Mouse (Mus musculus) heart, embryonic 12.5 days (tissue): Measurements from ENCODE around the gene Pla2g7. TPM values are rescaled to one million over a fixed set of nuclear protein-coding genes. Genes with fewer than 3 reads are reported as not detected.

ENCODE experiments used
- ATAC-seq: fragments of 200-750 bp; cut with Nextera tagmentation; 2 replicates; pipeline ENCODE4 v1.8.0; 2017; ENCODE audit warnings: moderate TSS enrichment, moderate library complexity; ENCODE audit not compliant: insufficient number of reproducible peaks, low FRiP score
- H3K27ac ChIP-seq: fragments of 300-500 bp; sonication (generic); 2 replicates; pipeline ENCODE4 v1.5.1; 2016; ENCODE audit warnings: mild to moderate bottlenecking, moderate library complexity; ENCODE audit not compliant: poor library complexity, severe bottlenecking
- H3K27me3 ChIP-seq: fragments of 300-500 bp; sonication (generic); replicated peaks from 2 replicates; pipeline ENCODE4 v1.6.1; 2016; ENCODE audit warnings: mild to moderate bottlenecking, moderate library complexity
- H3K36me3 ChIP-seq: fragments of 300-500 bp; sonication (generic); 2 replicates; pipeline ENCODE4 v1.6.1; 2016; ENCODE audit warnings: mild to moderate bottlenecking, moderate library complexity
- H3K4me1 ChIP-seq: fragments of 300-500 bp; sonication (generic); replicated peaks from 2 replicates; pipeline ENCODE4 v1.6.1; 2016; ENCODE audit warnings: mild to moderate bottlenecking
- H3K4me2 ChIP-seq: fragments of 300-500 bp; sonication (generic); 2 replicates; pipeline ENCODE4 v1.6.1; 2016; ENCODE audit warnings: mild to moderate bottlenecking, moderate library complexity
- H3K4me3 ChIP-seq: fragments of 300-500 bp; sonication (generic); 2 replicates; pipeline ENCODE4 v1.5.1; 2016; ENCODE audit warnings: mild to moderate bottlenecking
- H3K9ac ChIP-seq: fragments of 300-500 bp; sonication (generic); 2 replicates; pipeline ENCODE4 v1.6.1; 2016; ENCODE audit warnings: mild to moderate bottlenecking, moderate library complexity
- H3K9me3 ChIP-seq: fragments of 300-500 bp; sonication (generic); replicated peaks from 2 replicates; pipeline ENCODE4 v1.6.1; 2016; ENCODE audit warnings: mild to moderate bottlenecking, moderate library complexity
- WGBS: fragments of 180-500 bp; shearing (Covaris S2); methylation state at CpG from one replicate; pipeline ENCODE4 v1.1.7; 2016; 5-methylcytosine and 5-hydroxymethylcytosine counted together
- polyA plus RNA-seq: library from polyadenylated mRNA; unstranded; fragments of >200 nt; fragmentation: Nextera tagmentation; extraction: Ambion mirVana; gene quantifications from 2 replicates; pipeline ENCODE4 v1.2.1, GENCODE M21; 2016

The Pla2g7 gene
- polyA plus RNA-seq, 1 experiment from 2014 or later: 13.1 TPM

DNA sequence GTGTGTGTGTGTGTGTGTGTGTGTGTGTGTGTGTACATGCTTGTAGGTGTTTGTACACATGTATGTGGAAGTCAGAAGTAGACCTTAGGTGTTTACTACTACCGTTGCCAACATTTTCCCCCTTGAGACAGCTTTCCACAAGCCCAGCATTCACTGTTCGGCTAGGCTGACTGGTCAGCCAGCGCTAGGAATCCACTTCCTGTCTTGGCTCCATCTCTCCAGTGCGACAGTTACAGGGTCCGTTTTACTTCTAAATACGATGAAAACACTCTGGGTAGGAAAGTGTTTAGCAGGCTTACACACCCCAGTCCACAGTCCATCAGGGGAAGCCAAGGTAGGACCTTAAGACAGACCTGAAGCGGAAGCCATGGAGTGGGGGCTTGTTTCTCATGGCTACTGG, 16.9 kb downstream of the Pla2g7 start:
- Histone ChIP-seq H3K9ac (no peak overlapping the region), H3K27ac (no peak overlapping the region), H3K4me2 (no peak overlapping the region), H3K4me1 (peaks cover 22% of the 10 kb centered on the region), H3K27me3 (no peaks in the 10 kb centered on the region), H3K4me3 (no peak overlapping the region), H3K36me3 (no peaks in the 10 kb centered on the region), H3K9me3 (no peaks in the 10 kb centered on the region)
- 62% methylated on average over 7 of the region's 7 CpGs for WGBS
- no peak for ATAC-seq

GRCm38 (mm10) chr17:43587278-43587677, 19.4 kb downstream of the Pla2g7 start:
- ATAC-seq: no peak
- Histone ChIP-seq H3K27ac (no peak overlapping the region), H3K4me2 (no peak overlapping the region), H3K4me3 (no peak overlapping the region), H3K27me3 (no peaks in the 10 kb centered on the region), H3K9me3 (no peaks in the 10 kb centered on the region), H3K9ac (no peak overlapping the region), H3K36me3 (no peaks in the 10 kb centered on the region), H3K4me1 (0 out of 2 replicates have a peak, but pooled peaks cover 2% of the 10 kb centered on the region)
- WGBS: 83% methylated on average over 2 of the region's 2 CpGs

- no peak for ATAC-seq
- no peak overlapping the region for H3K9ac ChIP-seq
- no peaks in the 10 kb centered on the region for H3K9me3 ChIP-seq
- H3K4me2 ChIP-seq: no peak overlapping the region
- no peaks in the 10 kb centered on the region for H3K4me1 ChIP-seq
- H3K27ac ChIP-seq: no peak overlapping the region
- H3K27me3 ChIP-seq: no peaks in the 10 kb centered on the region
- H3K4me3 ChIP-seq: no peak overlapping the region
- WGBS: 87% methylated on average over 6 of the region's 6 CpGs
- H3K36me3 ChIP-seq: no peaks in the 10 kb centered on the region
Measured at GRCm38 (mm10) chr17:43589750-43590149, 21.9 kb downstream of the Pla2g7 start.

GRCm38 (mm10) chr17:43590531-43590930, 22.6 kb downstream of the Pla2g7 start:
- Histone ChIP-seq H3K4me2 (no peak overlapping the region), H3K27me3 (no peaks in the 10 kb centered on the region), H3K9me3 (no peaks in the 10 kb centered on the region), H3K36me3 (no peaks in the 10 kb centered on the region), H3K27ac (no peak overlapping the region), H3K4me3 (no peak overlapping the region), H3K9ac (no peak overlapping the region), H3K4me1 (no peaks in the 10 kb centered on the region)
- WGBS: 85% methylated on average over 5 of the region's 5 CpGs
- no peak for ATAC-seq

GRCm38 (mm10) chr17:43592296-43593291, 24.7 kb downstream of the Pla2g7 start:
- Histone ChIP-seq H3K27ac (no peak overlapping the region), H3K4me1 (no peaks in the 10 kb centered on the region), H3K36me3 (no peaks in the 10 kb centered on the region), H3K4me2 (no peak overlapping the region), H3K9ac (no peak overlapping the region), H3K9me3 (peaks cover 4% of the 10 kb centered on the region; the same call in 1 of the 2 replicates), H3K27me3 (no peaks in the 10 kb centered on the region), H3K4me3 (no peak overlapping the region)
- ATAC-seq: no peak
- 79% methylated on average over 21 of the region's 21 CpGs for WGBS

GRCm38 (mm10) chr17:43597742-43598141, 29.8 kb downstream of the Pla2g7 start:
- 86% methylated on average over 2 of the region's 2 CpGs for WGBS

GRCm38 (mm10) chr17:43598706-43599105, 30.8 kb downstream of the Pla2g7 start:
- 50% methylated on average over 4 of the region's 4 CpGs for WGBS
- Histone ChIP-seq H3K27ac (no peak overlapping the region), H3K9ac (no peak overlapping the region), H3K4me1 (no peaks in the 10 kb centered on the region), H3K4me2 (no peak overlapping the region), H3K4me3 (no peak overlapping the region), H3K27me3 (no peaks in the 10 kb centered on the region), H3K9me3 (peaks cover 7% of the 10 kb centered on the region; the same call in 1 of the 2 replicates), H3K36me3 (no peaks in the 10 kb centered on the region)
- no peak for ATAC-seq

More at GRCm38 (mm10) chr17:43597742-43598141, 29.8 kb downstream of the Pla2g7 start:
- H3K4me3 ChIP-seq: no peak overlapping the region
- H3K9ac ChIP-seq: no peak overlapping the region
- no peaks in the 10 kb centered on the region for H3K27me3 ChIP-seq
- H3K27ac ChIP-seq: no peak overlapping the region
- H3K9me3 ChIP-seq: peaks cover 7% of the 10 kb centered on the region; the same call in 1 of the 2 replicates
- no peak overlapping the region for H3K4me2 ChIP-seq
- H3K36me3 ChIP-seq: no peaks in the 10 kb centered on the region
- no peaks in the 10 kb centered on the region for H3K4me1 ChIP-seq
- ATAC-seq: no peak

- 0 out of 2 replicates have a peak, but pooled peaks cover 3% of the 10 kb centered on the region for H3K27me3 ChIP-seq
- H3K9ac ChIP-seq: no peak overlapping the region
- WGBS: 7% methylated on average over 3 of the region's 3 CpGs
- H3K27ac ChIP-seq: no peak overlapping the region
- no peaks in the 10 kb centered on the region for H3K4me1 ChIP-seq
- ATAC-seq: no peak
- H3K36me3 ChIP-seq: no peaks in the 10 kb centered on the region
- no peak overlapping the region for H3K4me2 ChIP-seq
- H3K9me3 ChIP-seq: no peaks in the 10 kb centered on the region
- H3K4me3 ChIP-seq: no peak overlapping the region
Measured at GRCm38 (mm10) chr17:43606704-43607103, 38.8 kb downstream of the Pla2g7 start.

DNA sequence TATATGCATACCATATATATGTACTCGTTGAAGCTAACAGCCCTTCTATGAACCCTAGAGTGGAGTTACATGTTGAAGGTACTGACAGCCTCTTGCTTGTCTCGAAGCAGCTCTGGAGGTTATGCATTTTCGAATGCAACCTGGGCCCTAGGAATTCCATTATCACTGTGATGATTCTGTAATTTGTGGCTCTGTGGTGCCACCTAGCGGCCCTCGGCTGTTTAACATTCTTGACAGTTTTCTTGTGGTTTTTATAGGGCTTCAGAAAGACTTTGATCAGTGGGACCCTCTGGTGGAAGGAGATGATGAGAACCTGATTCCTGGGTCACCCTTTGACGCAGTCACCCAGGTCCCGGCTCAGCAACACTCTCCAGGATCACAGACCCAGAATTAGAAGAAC, 43.7 kb downstream of the Pla2g7 start:
- H3K27ac ChIP-seq: no peak overlapping the region
- no peak overlapping the region for H3K4me2 ChIP-seq
- no peak overlapping the region for H3K9ac ChIP-seq
- 0 out of 2 replicates have a peak, but pooled peaks cover 3% of the 10 kb centered on the region for H3K27me3 ChIP-seq
- no peaks in the 10 kb centered on the region for H3K9me3 ChIP-seq
- ATAC-seq: no peak
- 20% methylated on average over 7 of the region's 7 CpGs for WGBS
- H3K36me3 ChIP-seq: no peaks in the 10 kb centered on the region
- no peaks in the 10 kb centered on the region for H3K4me1 ChIP-seq
- H3K4me3 ChIP-seq: no peak overlapping the region

DNA sequence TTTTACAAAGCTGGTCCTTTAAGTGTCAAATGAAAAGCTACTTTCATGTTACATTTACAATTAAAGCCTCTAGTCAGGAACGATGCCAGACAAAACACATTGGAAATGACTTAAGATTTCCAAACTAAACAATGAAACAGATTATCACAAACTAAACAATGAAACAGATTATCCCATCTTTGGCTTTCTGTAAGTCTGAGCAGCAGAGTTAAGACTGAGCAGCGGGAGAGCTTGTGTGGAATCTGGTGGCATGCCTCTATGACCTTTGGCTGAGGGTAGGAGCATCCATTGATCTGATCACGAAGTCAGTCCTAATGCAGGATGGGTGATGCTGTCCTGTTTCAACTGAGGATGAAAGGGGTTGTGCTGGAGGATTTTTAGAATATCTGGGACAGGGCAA, 44.3 kb downstream of the Pla2g7 start:
- Histone ChIP-seq H3K9ac (no peak overlapping the region), H3K4me2 (no peak overlapping the region), H3K4me1 (no peaks in the 10 kb centered on the region), H3K4me3 (no peak overlapping the region), H3K27me3 (0 out of 2 replicates have a peak, but pooled peaks cover 3% of the 10 kb centered on the region), H3K36me3 (no peaks in the 10 kb centered on the region), H3K27ac (no peak overlapping the region), H3K9me3 (no peaks in the 10 kb centered on the region)
- WGBS: 31% methylated on average over 3 of the region's 3 CpGs
- 0 out of 2 replicates have a peak, but pooled peaks have one; percentile 64 for ATAC-seq

DNA sequence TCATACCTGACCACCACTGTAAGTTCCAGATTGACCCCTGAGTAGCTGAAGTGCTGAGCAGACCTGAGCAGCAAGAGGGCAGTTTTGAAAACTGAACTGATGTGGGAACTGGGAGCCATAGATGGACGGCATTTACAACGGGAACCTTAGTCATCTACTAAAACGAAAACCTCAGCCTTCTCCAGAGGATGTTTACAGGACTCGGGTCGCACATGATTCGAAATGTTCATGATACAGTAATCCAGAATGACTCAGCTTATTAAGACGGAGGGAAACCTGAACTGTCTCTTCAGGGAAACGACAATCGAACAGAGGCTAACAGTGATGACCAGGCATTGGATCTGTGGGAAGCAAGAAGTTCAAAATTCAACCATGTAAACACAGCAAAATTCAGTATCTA, 51.3 kb downstream of the Pla2g7 start:
- Histone ChIP-seq H3K9ac (no peak overlapping the region), H3K27me3 (no peaks in the 10 kb centered on the region), H3K4me2 (no peak overlapping the region), H3K27ac (no peak overlapping the region), H3K4me3 (no peak overlapping the region), H3K4me1 (no peaks in the 10 kb centered on the region), H3K9me3 (peaks cover 3% of the 10 kb centered on the region; the same call in 1 of the 2 replicates), H3K36me3 (no peaks in the 10 kb centered on the region)
- ATAC-seq: no peak
- 89% methylated on average over 9 of the region's 9 CpGs for WGBS
